Mouse (Mus musculus) right cerebral cortex, adult 18-20 months (tissue): ENCODE data around the gene Prm2.
A peak's percentile ranks its signal among the peaks of the same experiment; 100 is the strongest.
"Not testable (repeated sequence)": the region's sequence is repeated elsewhere in the genome, so short reads cannot be mapped to it uniquely, and the experiment has no call there.

ENCODE experiments used
- DNase-seq: peaks from one replicate; pipeline ENCODE4 v3.0.0; 2022; ENCODE audit warnings: mixed read lengths

Gene Prm2

GRCm38 (mm10) chr16:10810376-10810775 lies 14.4 kb upstream of the Prm2 start:
- no peak for DNase-seq

- no peak for DNase-seq
Observed at GRCm38 (mm10) chr16:10805789-10806527, 10.0 kb upstream of the Prm2 start, which contains the start of gene Prm1. Gene Prm1 (minus strand): TSS chr16:10805839.

GRCm38 (mm10) chr16:10802420-10802819 lies 6.5 kb upstream of the Prm2 start:
- DNase-seq = not testable (repeated sequence)

- DNase-seq = no peak
Observed at GRCm38 (mm10) chr16:10790702-10791101, 5.2 kb downstream of the Prm2 start, which contains the start of gene Prm3. Gene Prm3 (minus strand): TSS chr16:10790914.

GRCm38 (mm10) chr16:10788866-10789265 lies 7.1 kb downstream of the Prm2 start:
- DNase-seq = no peak

- DNase-seq = no peak
Observed at GRCm38 (mm10) chr16:10788271-10788670, 7.7 kb downstream of the Prm2 start, which contains the start of gene Tnp2. Gene Tnp2 (minus strand): TSS chr16:10788660.

GRCm38 (mm10) chr16:10787548-10788058 lies 8.3 kb downstream of the Prm2 start:
- DNase-seq = no peak

GRCm38 (mm10) chr16:10786782-10787547 lies 9.0 kb downstream of the Prm2 start:
- DNase-seq = no peak

GRCm38 (mm10) chr16:10786288-10786687 lies 9.6 kb downstream of the Prm2 start:
- peak; percentile 85 for DNase-seq

GRCm38 (mm10) chr16:10785371-10786231 lies 10.3 kb downstream of the Prm2 start, which contains the start of gene Socs1:
Gene Socs1 (minus strand): TSS chr16:10785536.
- peak; percentile 79 for DNase-seq

GRCm38 (mm10) chr16:10784793-10785370 lies 11.1 kb downstream of the Prm2 start:
- DNase-seq = peak; percentile 78

GRCm38 (mm10) chr16:10783883-10784792 lies 11.8 kb downstream of the Prm2 start:
- peak; percentile 18 for DNase-seq

GRCm38 (mm10) chr16:10783451-10783850 lies 12.5 kb downstream of the Prm2 start:
- no peak for DNase-seq

GRCm38 (mm10) chr16:10783152-10783434 lies 12.8 kb downstream of the Prm2 start:
- DNase-seq = no peak

- DNase-seq = no peak
Observed at GRCm38 (mm10) chr16:10782377-10783151, 13.4 kb downstream of the Prm2 start.

GRCm38 (mm10) chr16:10781862-10782371 lies 14.0 kb downstream of the Prm2 start:
- DNase-seq = no peak

- DNase-seq = no peak
Observed at GRCm38 (mm10) chr16:10780631-10781120, 15.3 kb downstream of the Prm2 start.

GRCm38 (mm10) chr16:10777579-10778160 lies 18.3 kb downstream of the Prm2 start:
- no peak for DNase-seq

GRCm38 (mm10) chr16:10776322-10776721 lies 19.6 kb downstream of the Prm2 start:
- no peak for DNase-seq

- no peak for DNase-seq
Observed at GRCm38 (mm10) chr16:10774726-10775125, 21.2 kb downstream of the Prm2 start.
